Mouse (Mus musculus): Measurements from ENCODE around the gene Zfp451. TPM values are rescaled to one million over a fixed set of nuclear protein-coding genes. Genes with fewer than 3 reads are reported as not detected.

Zfp451 gene
- polyA plus RNA-seq, 1 experiment from 2014 or later, result 29.7 TPM

- Histone ChIP-seq H3K36me3 (ENCODE audit: control insufficient read depth, insufficient read depth, low read length) (peaks cover 68% of the 10 kb centered on the region), H3K4me1 (ENCODE audit: control insufficient read depth, insufficient read depth, low read length) (no peaks in the 10 kb centered on the region), H3K9me3 (ENCODE audit: control insufficient read depth, low read length) (no peaks in the 10 kb centered on the region), H3K4me2 (ENCODE audit: low read depth, low read length) (no peak overlapping the region), H3K9ac (ENCODE audit: low read depth, low read length) (no peak overlapping the region), H3K27ac (replicated peaks; ENCODE audit: low read depth, low read length) (no peak overlapping the region), H3K27me3 (replicated peaks; ENCODE audit: control insufficient read depth, insufficient read depth, low read length) (no peaks in the 10 kb centered on the region), H3K4me3 (ENCODE audit: low read depth, low read length) (no peak overlapping the region)
- ATAC-seq (ENCODE audit: low read depth), result peak; percentile 13; the same call in 1 of the 2 replicates
- no peak for DNase-seq (ENCODE audit: low spot score)
- 90% methylated on average over 11 of the region's 11 CpGs for WGBS
These were observed 75.6 kb downstream of the Zfp451 start for GRCm38 (mm10) chr1:33738681-33739278.

- WGBS, result 95% methylated on average over 11 of the region's 11 CpGs
- no peak for DNase-seq (ENCODE audit: low spot score)
- peaks cover 69% of the 10 kb centered on the region for H3K36me3 ChIP-seq (ENCODE audit: control insufficient read depth, insufficient read depth, low read length)
These were observed 76.1 kb downstream of the Zfp451 start for GRCm38 (mm10) chr1:33738281-33738680.

DNA sequence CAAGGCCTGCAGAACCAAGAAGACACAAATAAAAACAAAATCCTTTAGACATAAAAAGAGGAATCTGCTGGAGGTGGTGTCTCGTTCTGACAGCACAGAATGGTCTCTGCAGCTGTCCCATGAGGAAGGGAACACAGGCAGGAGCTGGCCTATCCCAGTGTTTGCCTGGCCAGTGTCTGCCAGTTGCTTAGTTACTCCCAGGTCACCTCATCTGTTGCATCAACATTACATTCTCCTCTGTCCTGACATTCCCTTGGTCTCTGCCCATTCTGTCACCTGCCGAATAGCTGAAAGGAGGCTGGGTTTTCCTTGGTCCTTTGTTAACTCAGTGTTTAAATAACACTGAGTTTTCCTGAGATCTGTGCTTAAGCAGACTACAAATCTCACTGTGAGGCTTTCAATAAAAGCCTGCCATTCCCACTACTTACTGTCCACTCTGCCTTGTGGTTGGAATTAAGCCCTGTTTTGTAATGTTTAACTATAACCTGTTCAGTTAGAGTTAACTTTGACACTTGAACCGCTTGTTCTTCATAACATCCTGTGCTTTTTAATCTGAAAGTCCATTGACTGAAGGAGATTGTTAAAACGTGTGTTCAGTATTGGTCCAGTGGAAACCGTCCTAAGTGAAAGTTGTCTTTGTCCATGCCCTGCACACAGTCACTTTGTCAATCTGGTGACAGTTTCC, 80.3 kb downstream of the Zfp451 start:
- Histone ChIP-seq H3K9ac (ENCODE audit: low read depth, low read length) (no peak overlapping the region), H3K4me1 (ENCODE audit: control insufficient read depth, insufficient read depth, low read length) (no peaks in the 10 kb centered on the region), H3K27me3 (replicated peaks; ENCODE audit: control insufficient read depth, insufficient read depth, low read length) (no peaks in the 10 kb centered on the region), H3K4me3 (ENCODE audit: low read depth, low read length) (no peak overlapping the region), H3K4me2 (ENCODE audit: low read depth, low read length) (no peak overlapping the region), H3K9me3 (ENCODE audit: control insufficient read depth, low read length) (no peaks in the 10 kb centered on the region), H3K27ac (replicated peaks; ENCODE audit: low read depth, low read length) (no peak overlapping the region), H3K36me3 (ENCODE audit: control insufficient read depth, insufficient read depth, low read length) (peaks cover 87% of the 10 kb centered on the region)
- DNase-seq (ENCODE audit: low spot score) (no peak), ATAC-seq (ENCODE audit: low read depth) (no peak)
- 77% methylated on average over 5 of the region's 5 CpGs for WGBS

More at GRCm38 (mm10) chr1:33738281-33738680, 76.1 kb downstream of the Zfp451 start:
- no peaks in the 10 kb centered on the region for H3K27me3 ChIP-seq (replicated peaks; ENCODE audit: control insufficient read depth, insufficient read depth, low read length)
- no peaks in the 10 kb centered on the region for H3K4me1 ChIP-seq (ENCODE audit: control insufficient read depth, insufficient read depth, low read length)
- H3K9ac ChIP-seq (ENCODE audit: low read depth, low read length), result no peak overlapping the region
- no peak overlapping the region for H3K27ac ChIP-seq (replicated peaks; ENCODE audit: low read depth, low read length)
- H3K9me3 ChIP-seq (ENCODE audit: control insufficient read depth, low read length), result no peaks in the 10 kb centered on the region
- no peak for ATAC-seq (ENCODE audit: low read depth)
- no peak overlapping the region for H3K4me3 ChIP-seq (ENCODE audit: low read depth, low read length)
- no peak overlapping the region for H3K4me2 ChIP-seq (ENCODE audit: low read depth, low read length)

- 87% methylated on average over 9 of the region's 9 CpGs for WGBS
- peaks cover 85% of the 10 kb centered on the region for H3K36me3 ChIP-seq (ENCODE audit: control insufficient read depth, insufficient read depth, low read length)
- ATAC-seq (ENCODE audit: low read depth), result no peak
These were observed 81.4 kb downstream of the Zfp451 start for GRCm38 (mm10) chr1:33733044-33733443.

GRCm38 (mm10) chr1:33725086-33725485, 89.3 kb downstream of the Zfp451 start:
- Histone ChIP-seq H3K36me3 (ENCODE audit: control insufficient read depth, insufficient read depth, low read length) (peaks cover 80% of the 10 kb centered on the region), H3K9ac (ENCODE audit: low read depth, low read length) (no peak overlapping the region), H3K27ac (replicated peaks; ENCODE audit: low read depth, low read length) (no peak overlapping the region), H3K4me3 (ENCODE audit: low read depth, low read length) (no peak overlapping the region), H3K9me3 (ENCODE audit: control insufficient read depth, low read length) (no peaks in the 10 kb centered on the region), H3K27me3 (replicated peaks; ENCODE audit: control insufficient read depth, insufficient read depth, low read length) (no peaks in the 10 kb centered on the region), H3K4me2 (ENCODE audit: low read depth, low read length) (no peak overlapping the region), H3K4me1 (ENCODE audit: control insufficient read depth, insufficient read depth, low read length) (peaks cover 8% of the 10 kb centered on the region)
- WGBS, result 88% methylated on average over 5 of the region's 5 CpGs
- DNase-seq (ENCODE audit: low spot score), result no peak
- no peak for ATAC-seq (ENCODE audit: low read depth)

More at GRCm38 (mm10) chr1:33733044-33733443, 81.4 kb downstream of the Zfp451 start:
- no peak overlapping the region for H3K4me2 ChIP-seq (ENCODE audit: low read depth, low read length)
- H3K9ac ChIP-seq (ENCODE audit: low read depth, low read length), result no peak overlapping the region
- no peak for DNase-seq (ENCODE audit: low spot score)
- no peaks in the 10 kb centered on the region for H3K27me3 ChIP-seq (replicated peaks; ENCODE audit: control insufficient read depth, insufficient read depth, low read length)
- H3K9me3 ChIP-seq (ENCODE audit: control insufficient read depth, low read length), result no peaks in the 10 kb centered on the region
- no peak overlapping the region for H3K27ac ChIP-seq (replicated peaks; ENCODE audit: low read depth, low read length)
- H3K4me3 ChIP-seq (ENCODE audit: low read depth, low read length), result no peak overlapping the region
- no peaks in the 10 kb centered on the region for H3K4me1 ChIP-seq (ENCODE audit: control insufficient read depth, insufficient read depth, low read length)

- DNase-seq (ENCODE audit: low spot score), result no peak
- peaks cover 75% of the 10 kb centered on the region for H3K36me3 ChIP-seq (ENCODE audit: control insufficient read depth, insufficient read depth, low read length)
- H3K9ac ChIP-seq (ENCODE audit: low read depth, low read length), result no peak overlapping the region
- no peak overlapping the region for H3K4me2 ChIP-seq (ENCODE audit: low read depth, low read length)
- H3K27me3 ChIP-seq (replicated peaks; ENCODE audit: control insufficient read depth, insufficient read depth, low read length), result no peaks in the 10 kb centered on the region
- no peak overlapping the region for H3K4me3 ChIP-seq (ENCODE audit: low read depth, low read length)
- no peaks in the 10 kb centered on the region for H3K9me3 ChIP-seq (ENCODE audit: control insufficient read depth, low read length)
- no peak for ATAC-seq (ENCODE audit: low read depth)
- peaks cover 8% of the 10 kb centered on the region for H3K4me1 ChIP-seq (ENCODE audit: control insufficient read depth, insufficient read depth, low read length)
- no peak overlapping the region for H3K27ac ChIP-seq (replicated peaks; ENCODE audit: low read depth, low read length)
- WGBS, result 64% methylated on average over 6 of the region's 6 CpGs
These were observed 89.9 kb downstream of the Zfp451 start for GRCm38 (mm10) chr1:33724516-33724915.

GRCm38 (mm10) chr1:33721020-33721419, 93.4 kb downstream of the Zfp451 start:
- DNase-seq (ENCODE audit: low spot score), result no peak
- 75% methylated on average over 7 of the region's 7 CpGs for WGBS
- Histone ChIP-seq H3K4me2 (ENCODE audit: low read depth, low read length) (peak overlapping the region; percentile 54), H3K4me3 (ENCODE audit: low read depth, low read length) (peak overlapping the region; percentile 76), H3K27ac (replicated peaks; ENCODE audit: low read depth, low read length) (no peak overlapping the region), H3K27me3 (replicated peaks; ENCODE audit: control insufficient read depth, insufficient read depth, low read length) (no peaks in the 10 kb centered on the region), H3K4me1 (ENCODE audit: control insufficient read depth, insufficient read depth, low read length) (peaks cover 8% of the 10 kb centered on the region), H3K9ac (ENCODE audit: low read depth, low read length) (0 out of 2 replicates have a peak overlapping the region, but pooled peaks have one; percentile 87), H3K36me3 (ENCODE audit: control insufficient read depth, insufficient read depth, low read length) (peaks cover 42% of the 10 kb centered on the region), H3K9me3 (ENCODE audit: control insufficient read depth, low read length) (no peaks in the 10 kb centered on the region)
- no peak for ATAC-seq (ENCODE audit: low read depth)

- H3K4me2 ChIP-seq (ENCODE audit: low read depth, low read length), result peak overlapping the region; percentile 54
- no peaks in the 10 kb centered on the region for H3K27me3 ChIP-seq (replicated peaks; ENCODE audit: control insufficient read depth, insufficient read depth, low read length)
- peak overlapping the region; percentile 89 for H3K27ac ChIP-seq (replicated peaks; ENCODE audit: low read depth, low read length)
- H3K4me3 ChIP-seq (ENCODE audit: low read depth, low read length), result peak overlapping the region; percentile 76
- peaks cover 34% of the 10 kb centered on the region for H3K36me3 ChIP-seq (ENCODE audit: control insufficient read depth, insufficient read depth, low read length)
- ATAC-seq (ENCODE audit: low read depth) (peak; percentile 58), DNase-seq (ENCODE audit: low spot score) (peak; percentile 43)
- peak overlapping the region; percentile 87 for H3K9ac ChIP-seq (ENCODE audit: low read depth, low read length)
- under 1% methylated on average over 37 of the region's 41 CpGs for WGBS
- H3K4me1 ChIP-seq (ENCODE audit: control insufficient read depth, insufficient read depth, low read length), result peaks cover 8% of the 10 kb centered on the region
- H3K9me3 ChIP-seq (ENCODE audit: control insufficient read depth, low read length), result no peaks in the 10 kb centered on the region
These were observed 94.2 kb downstream of the Zfp451 start for GRCm38 (mm10) chr1:33720231-33720630.

Measured in embryonic facial prominence, embryonic 14.5 days (tissue).